Mouse (Mus musculus) left cerebral cortex, postnatal 36 days (tissue): ENCODE measurements around the gene Dpp4. TPM values are rescaled to one million over a fixed set of nuclear protein-coding genes. Genes with fewer than 3 reads are reported as not detected.

ENCODE experiments used
- DNase-seq, 2 experiments: peaks; one replicate each; pipeline ENCODE4 v3.0.0; 2021 to 2022; ENCODE audit warnings: low spot score in 2 of 2, mixed read lengths in 1 of 2
- intact Hi-C: fragments of 180-260 bp; cut with DNase I; formaldehyde crosslinking; loops from one replicate; pipeline ENCODE4 v1.15.1; 2025
- total RNA-seq, 2 experiments: library from RNA; stranded (reverse); gene quantifications; 2 replicates each; pipeline ENCODE4 v1.2.3; 2021

Dpp4 gene
- total RNA-seq, 2 experiments from 2014 or later = 1.7 to 2.5 TPM

DNA sequence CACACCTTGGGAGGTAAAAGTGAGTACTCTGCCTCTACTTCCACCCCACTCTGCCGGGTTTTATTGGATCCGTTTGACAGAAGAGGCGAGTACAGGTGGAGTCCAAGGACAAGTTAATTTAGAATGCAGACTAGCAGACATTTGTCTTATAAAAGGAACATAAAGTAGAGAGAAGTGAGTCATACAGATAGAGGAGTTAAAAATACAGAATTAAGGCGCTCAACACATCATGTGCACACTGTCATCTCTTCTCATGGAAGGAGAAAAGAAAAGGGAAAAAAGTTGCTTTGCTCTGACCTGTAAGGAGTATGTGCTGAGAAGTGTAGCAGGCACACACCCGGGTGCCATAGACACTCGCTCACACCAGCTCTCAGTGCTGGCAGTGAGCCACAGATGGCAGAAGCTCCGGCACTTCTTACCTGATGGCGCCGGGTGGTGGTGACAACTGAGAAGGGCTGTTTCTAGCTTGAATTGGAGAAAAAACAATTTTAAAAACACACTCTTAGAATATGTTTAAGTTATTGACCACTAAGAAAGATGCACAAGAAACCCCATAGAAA, 88.9 kb downstream of the Dpp4 start:
- peak in 1 of 2 experiments; percentile 65 for DNase-seq
- intact Hi-C loops = no loop called here

DNA sequence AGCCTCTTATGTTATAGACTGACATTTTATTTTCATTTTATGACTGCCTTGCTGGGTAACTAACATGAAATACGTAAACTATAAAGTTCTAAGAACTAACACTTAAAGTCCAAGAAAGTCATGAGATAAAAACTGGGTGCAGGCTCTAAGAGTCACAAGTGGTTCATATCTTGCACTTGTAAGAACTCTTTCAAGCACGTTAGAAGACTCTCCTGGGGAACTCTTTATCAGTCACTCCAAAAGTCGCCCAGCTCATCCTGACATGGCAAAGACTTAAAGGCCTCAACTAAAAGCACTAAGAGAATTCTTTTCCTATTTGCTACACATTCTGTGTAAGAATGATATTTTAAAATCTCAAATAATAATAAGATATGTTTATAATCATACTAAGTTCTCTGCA, 92.5 kb downstream of the Dpp4 start:
- intact Hi-C loops = no loop called here
- no peak for DNase-seq

DNA sequence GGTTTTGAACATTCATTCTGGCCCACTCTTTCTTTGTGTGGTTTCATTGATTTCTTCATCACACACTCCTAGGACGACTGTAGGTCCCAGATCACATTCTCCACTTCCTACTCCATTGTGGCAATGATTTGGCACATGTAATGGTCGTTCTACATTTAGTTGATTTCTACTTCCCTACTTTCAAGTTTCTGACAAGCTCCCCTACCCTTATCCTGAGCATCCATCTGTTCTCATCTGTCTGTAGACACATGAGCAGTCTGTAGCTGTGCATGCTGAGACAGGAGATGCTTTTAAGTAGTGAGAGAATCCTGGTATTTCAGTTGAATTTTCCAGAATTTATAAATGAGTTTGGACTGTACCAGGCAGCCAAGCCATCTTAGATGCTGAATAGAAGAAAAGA, 95.1 kb downstream of the Dpp4 start:
- intact Hi-C loops = no loop called here
- no peak for DNase-seq

DNA sequence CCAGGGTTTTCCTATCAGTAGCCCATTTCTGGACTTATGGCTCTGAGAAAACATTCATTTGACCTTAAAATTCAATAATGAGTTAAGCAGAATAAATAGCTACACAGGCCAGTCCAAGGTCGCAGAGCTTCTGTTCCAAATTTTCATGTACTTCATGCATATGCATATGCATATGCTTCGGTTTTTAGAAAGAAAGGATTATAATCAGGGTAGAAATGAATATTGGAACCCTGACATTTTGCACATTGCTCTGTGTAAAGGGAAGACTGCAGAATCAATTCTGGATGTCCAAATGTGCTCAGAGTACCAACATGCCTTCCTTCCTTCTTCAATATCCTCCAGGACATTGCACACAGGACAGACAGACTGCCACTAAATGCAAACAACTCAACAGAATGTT, 104.6 kb downstream of the Dpp4 start:
- intact Hi-C loops = no loop called here
- DNase-seq = no peak

DNA sequence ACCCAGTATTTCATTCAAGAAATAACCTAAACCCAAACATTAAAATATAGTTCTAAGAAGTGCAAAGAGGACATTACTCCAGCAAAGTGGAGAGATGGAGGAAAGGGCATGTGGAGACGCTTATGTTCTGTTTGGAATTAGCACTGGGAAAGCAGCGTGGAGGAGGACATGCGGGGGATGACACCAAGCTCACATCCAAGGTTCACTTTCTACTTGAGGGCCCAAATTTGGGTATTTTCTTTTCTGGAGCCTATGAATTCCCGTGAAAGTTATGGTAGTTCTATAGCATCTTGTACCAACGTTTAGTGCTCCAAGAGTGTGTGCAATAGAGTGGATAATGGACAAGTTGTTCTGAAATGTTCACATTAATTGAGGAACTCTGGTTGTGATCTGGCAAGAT, 105.1 kb downstream of the Dpp4 start:
- intact Hi-C loops = no loop called here
- no peak for DNase-seq

DNA sequence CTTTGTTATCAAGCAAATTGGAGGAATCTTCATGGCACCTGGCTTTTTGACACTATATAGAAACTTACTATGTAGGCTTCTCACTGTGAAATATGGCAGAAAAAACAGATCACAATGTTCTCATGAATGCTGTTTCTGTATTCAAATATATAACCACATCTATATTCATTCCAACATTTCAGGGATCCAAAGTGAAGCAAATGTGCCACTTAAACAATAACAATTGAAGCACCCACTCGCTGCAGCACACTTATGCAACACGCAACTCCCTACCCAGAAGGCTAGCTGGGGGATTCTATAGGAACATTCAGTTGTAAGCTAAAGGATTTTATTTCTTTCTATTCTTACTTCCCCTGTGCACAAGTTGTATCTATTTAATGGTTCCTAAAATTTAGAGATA, 110.3 kb downstream of the Dpp4 start:
- DNase-seq = peak in 1 of 2 experiments; percentile 55
- intact Hi-C loops = no loop called here

DNA sequence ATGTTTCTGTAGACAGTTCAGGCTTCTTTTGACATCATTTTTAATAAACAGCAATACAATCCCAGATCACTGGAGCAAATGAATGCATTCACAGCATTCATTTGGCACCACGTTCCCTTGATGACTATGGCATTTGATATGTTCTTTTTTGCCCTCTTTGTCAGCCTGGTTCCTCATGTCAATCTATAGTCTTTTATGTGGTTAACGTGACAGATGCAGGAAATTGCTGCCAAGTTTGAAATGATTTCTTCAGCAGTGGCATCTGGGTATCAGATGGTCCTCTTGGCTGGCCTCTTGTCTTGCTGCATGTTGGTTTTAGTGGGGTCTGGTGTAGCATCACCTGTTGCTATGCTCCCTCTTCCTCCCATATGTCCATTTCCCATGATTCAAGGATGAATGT, 118.2 kb downstream of the Dpp4 start:
- DNase-seq = no peak
- intact Hi-C loops = no loop called here

DNA sequence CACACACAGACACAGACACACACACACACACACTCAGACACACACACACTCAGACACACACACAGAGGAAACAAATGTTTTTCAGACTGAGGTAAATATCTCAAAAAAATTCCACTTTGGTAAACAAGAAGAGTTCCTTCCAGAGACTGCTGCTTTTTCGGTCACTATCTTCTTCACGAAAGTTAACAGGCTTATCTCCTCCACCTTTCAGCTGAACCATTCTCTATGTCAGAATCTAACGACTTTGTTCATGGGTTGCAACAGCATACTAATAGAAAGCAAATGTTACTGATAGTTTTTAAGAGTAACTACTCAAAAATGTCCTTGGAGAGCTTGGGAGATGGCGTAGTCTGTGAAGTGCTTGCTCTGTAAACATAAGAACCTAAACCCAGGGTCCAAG, 124.5 kb downstream of the Dpp4 start:
- intact Hi-C loops = loop anchor here (2.0 to 5.0 kb wide), 4 partner anchors 170 to 470 kb away; partner anchors contain the start of gene Slc4a10
- DNase-seq = no peak

DNA sequence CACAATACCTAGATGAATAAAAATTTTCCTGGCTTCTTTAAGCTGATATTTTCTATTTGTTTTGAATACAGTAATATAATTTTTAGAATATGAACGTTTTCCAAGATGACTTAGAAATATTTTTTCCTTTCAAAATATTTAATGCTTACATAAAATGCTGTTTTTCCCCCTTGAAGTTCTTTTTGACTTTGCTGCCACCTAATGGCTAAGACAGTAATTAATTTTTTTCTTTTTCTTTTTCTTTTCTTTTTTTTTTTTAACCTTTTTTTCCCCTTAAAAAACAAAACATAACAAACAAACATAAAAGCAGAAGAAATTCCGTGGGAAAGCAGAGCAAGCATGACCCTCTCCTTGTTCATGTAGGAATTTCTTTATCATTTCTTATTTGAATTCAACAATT, 126.2 kb downstream of the Dpp4 start:
- no peak for DNase-seq
- intact Hi-C loops = loop anchor here (2.0 to 5.0 kb wide), 4 partner anchors 171 to 469 kb away; partner anchors contain the start of gene Slc4a10

DNA sequence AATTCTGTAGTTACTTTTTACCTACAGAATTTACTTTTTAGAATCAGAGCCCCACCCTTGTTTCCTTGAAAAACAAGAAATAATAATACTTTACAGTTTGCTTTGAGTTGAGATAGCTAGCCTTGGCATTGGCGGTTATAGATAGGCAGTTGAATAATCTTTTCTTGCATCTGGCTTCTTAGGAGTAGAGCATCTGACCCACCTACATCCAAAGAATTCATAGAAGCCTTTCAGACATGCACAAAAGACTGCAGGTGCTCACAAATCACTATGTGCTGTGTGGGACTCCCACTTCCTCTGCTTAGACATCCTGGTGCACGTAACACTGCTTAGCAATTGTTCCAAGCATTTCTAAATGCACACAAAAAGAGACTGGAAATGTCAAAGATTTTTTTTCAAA, 127.0 kb downstream of the Dpp4 start:
- intact Hi-C loops = loop anchor here (5.0 kb wide), 3 partner anchors 172 to 468 kb away; partner anchors contain the start of gene Slc4a10
- DNase-seq = no peak

Other genes with a start within 250 kb of the Dpp4 start
- gene Gcg, start 71.4 kb upstream of the Dpp4 start, total RNA-seq = not detected
- 1 to 10 TPM; 4.3 to 4.5 TPM for gene Fap, start 161.8 kb upstream of the Dpp4 start, total RNA-seq
- 1 to 10 TPM; 3.2 to 3.5 TPM for gene Ifih1, start 234.0 kb upstream of the Dpp4 start, total RNA-seq